Mouse (Mus musculus) liver, embryonic 14.5 days (tissue): Measurements from ENCODE around the gene Il31ra.

Experiments
- CTCF ChIP-seq: IDR thresholded peaks from 2 replicates; pipeline ENCODE4 v1.5.1; 2016; ENCODE audit warnings: antibody characterized with exemption, low read depth, control low read depth
- EP300 ChIP-seq: IDR thresholded peaks from 2 replicates; pipeline ENCODE4 v1.6.1; 2016; ENCODE audit warnings: antibody characterized with exemption, low read depth

- TF ChIP-seq CTCF = no peak
- no peak for TF ChIP-seq EP300
Observed at GRCm38 (mm10) chr13:112573800-112574199, 20.4 kb downstream of the Il31ra start.
